Mouse (Mus musculus) large intestine, adult 2 months (tissue): ENCODE data around the gene Emcn. TPM values are rescaled to one million over a fixed set of nuclear protein-coding genes. Genes with fewer than 3 reads are reported as not detected.

Experiments used
- DNase-seq: peaks from one replicate; pipeline ENCODE4 v3.0.0-alpha.2; 2012; ENCODE audit warnings: low read depth, low spot score
- WGBS: fragments of 180-500 bp; shearing (Covaris S2); methylation state at CpG from one replicate; pipeline ENCODE4 v1.1.7; 2018; 5-methylcytosine and 5-hydroxymethylcytosine counted together
- polyA plus RNA-seq: library from polyadenylated mRNA; depleted of rRNA; stranded (reverse); fragments of >200 nt; gene quantifications from 2 replicates; pipeline ENCODE4 v1.2.3, GENCODE M21; 2012; rRNA removed

Gene Emcn
- 8.1 and 8.9 TPM in 2 replicates for polyA plus RNA-seq

DNA sequence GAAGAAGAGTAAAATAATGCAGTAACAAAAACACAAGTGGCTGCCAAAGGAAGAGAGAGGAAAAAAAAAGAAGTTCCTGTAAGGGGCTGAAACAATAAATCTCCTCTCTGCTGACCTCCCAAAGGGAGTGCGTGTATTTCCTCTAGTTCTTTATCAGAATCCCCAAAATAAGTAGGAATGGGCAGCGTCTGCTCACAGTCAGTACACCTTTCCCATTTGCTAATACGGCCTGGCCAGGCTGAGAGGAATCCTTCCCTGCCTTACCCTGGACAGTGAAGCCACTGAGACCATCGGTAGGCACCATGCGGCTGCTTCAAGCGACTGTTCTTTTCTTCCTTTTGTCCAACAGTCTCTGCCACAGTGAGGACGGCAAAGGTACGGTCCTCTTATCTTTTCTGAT is at the start of gene Emcn:
Gene Emcn (plus strand): TSS at position 130 of the 400 bp plus-strand sequence.
- no peak for DNase-seq
- WGBS = 69% methylated on average over 8 of the region's 8 CpGs

GRCm38 (mm10) chr3:137293174-137293591 is 47.7 kb upstream of the Emcn start:
- no peak for DNase-seq
- WGBS = 64% methylated on average over 6 of the region's 6 CpGs

DNA sequence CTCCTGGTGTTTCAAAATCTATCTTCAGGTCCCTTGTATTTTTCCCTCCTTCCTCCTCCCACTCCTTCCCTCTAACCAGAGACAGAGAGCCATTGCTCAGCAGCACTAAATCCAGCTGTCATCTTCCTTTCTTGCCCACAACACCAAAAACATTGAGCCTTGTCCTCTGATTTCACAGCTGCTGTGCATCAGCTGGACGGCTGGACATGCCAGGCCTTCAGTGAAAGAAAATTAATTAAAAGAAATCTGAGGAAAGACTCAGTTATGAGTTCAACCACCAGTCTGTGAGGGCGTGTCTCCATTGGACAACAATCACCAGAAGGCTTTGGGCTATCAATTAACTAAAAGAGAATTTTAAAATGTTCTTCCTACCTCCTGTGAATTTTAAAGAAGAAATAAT is 42.6 kb upstream of the Emcn start:
- DNase-seq = no peak
- WGBS = 74% methylated on average over 2 of the region's 2 CpGs

GRCm38 (mm10) chr3:137300210-137300609 is 40.7 kb upstream of the Emcn start:
- DNase-seq = no peak
- WGBS = 78% methylated on average over 3 of the region's 3 CpGs

- DNase-seq = no peak
These were observed 39.7 kb upstream of the Emcn start for GRCm38 (mm10) chr3:137301195-137301594.

GRCm38 (mm10) chr3:137302804-137303203 is 38.1 kb upstream of the Emcn start:
- WGBS = 61% methylated on average over 4 of the region's 4 CpGs
- no peak for DNase-seq

- DNase-seq = no peak
These were observed 30.9 kb upstream of the Emcn start for GRCm38 (mm10) chr3:137309959-137310358.

- 68% methylated on average over 3 of the region's 3 CpGs for WGBS
- DNase-seq = no peak
These were observed 28.3 kb upstream of the Emcn start for GRCm38 (mm10) chr3:137312540-137312939.

GRCm38 (mm10) chr3:137313775-137314362 is 27.0 kb upstream of the Emcn start:
- DNase-seq = no peak
- 95% methylated on average over 2 of the region's 2 CpGs for WGBS

DNA sequence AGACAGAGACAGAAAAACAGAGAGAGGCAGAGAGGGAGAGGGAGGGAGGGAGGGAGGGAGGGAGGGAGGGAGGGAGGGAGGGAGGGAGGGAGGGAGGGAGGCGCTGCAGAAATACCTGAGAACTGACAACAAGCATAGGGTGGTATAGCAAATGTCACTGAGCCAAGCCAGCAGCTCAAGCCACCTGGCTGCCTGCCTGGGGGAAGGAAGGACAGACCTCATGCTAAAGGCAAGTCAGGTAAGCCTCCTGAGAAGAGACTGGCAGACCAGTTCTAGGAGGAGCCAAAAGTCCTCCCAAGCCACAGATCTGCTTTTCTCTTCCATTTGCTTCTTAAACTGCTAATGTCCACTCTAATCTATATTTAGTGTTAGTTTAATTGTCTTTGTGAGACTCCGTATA is 22.5 kb upstream of the Emcn start:
- no peak for DNase-seq

GRCm38 (mm10) chr3:137319950-137320349 is 20.9 kb upstream of the Emcn start:
- WGBS = 22% methylated on average over 1 of the region's 1 CpGs
- DNase-seq = no peak

More for the DNA sequence above, 22.5 kb upstream of the Emcn start:
- 80% methylated on average over 2 of the region's 2 CpGs for whole genome bisulfite sequencing

DNA sequence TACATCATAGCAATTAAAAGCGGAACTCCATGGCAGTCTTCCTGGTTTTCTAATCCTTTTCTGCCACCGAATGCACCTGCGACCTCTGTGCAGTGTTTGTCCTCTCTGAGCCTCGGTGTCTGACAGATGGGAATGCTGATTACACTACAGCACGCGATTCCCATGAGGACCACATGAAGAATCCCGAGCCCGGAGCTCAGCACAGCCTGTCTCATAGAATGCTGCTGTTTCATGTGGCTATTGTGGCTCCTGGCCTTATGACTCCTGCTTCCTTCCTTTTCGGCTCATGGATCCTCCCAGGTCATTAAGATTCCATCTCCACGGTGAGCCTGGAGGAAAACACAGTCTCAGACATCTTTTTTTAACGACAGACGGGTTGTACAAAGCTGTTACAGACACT is 18.6 kb upstream of the Emcn start:
- no peak for DNase-seq

GRCm38 (mm10) chr3:137329898-137330297 is 11.0 kb upstream of the Emcn start:
- DNase-seq = no peak
- WGBS = 88% methylated on average over 9 of the region's 9 CpGs

More for the DNA sequence above, 18.6 kb upstream of the Emcn start:
- 54% methylated on average over 12 of the region's 12 CpGs for WGBS

GRCm38 (mm10) chr3:137330950-137331349 is 9.9 kb upstream of the Emcn start:
- DNase-seq = no peak
- WGBS = 36% methylated on average over 4 of the region's 4 CpGs

DNA sequence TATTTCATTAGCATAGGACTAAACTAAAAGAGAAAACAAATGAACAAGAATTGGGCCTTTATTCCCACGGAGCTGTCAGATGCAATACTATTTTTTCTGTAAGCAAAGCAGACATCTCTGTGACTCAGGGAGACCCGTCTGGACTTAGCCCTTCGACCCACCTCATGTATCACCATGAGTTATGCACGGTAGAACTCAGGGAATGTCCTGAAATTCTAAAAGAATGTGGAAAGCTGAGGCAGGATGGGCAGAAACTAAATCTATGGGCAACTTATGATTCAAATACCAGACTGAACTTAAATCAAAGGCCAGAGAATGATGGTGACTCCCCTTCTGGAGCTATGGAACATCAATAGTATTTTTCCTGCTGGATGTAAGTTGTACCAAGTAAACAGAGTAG is 8.3 kb upstream of the Emcn start:
- no peak for DNase-seq
- 72% methylated on average over 4 of the region's 4 CpGs for WGBS

DNA sequence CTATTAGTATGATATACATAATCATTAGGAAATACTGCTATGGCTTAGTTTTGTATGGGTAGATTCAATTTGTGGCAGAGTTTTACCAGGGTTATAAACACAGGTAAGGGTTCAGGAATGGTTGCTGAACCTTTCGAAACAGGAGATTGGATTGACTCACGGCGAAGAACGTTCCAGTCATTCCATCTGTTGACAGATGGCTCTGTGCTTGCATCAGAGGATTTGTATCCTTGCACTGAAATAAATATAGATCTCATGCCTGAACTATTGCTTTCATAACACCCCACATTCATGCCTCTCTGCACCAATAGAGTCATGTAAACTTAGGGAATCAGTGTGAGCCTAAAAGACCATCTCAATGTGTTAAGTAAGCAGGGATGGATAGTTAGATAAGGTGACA is 4.9 kb upstream of the Emcn start:
- DNase-seq = no peak
- WGBS = 88% methylated on average over 4 of the region's 4 CpGs

DNA sequence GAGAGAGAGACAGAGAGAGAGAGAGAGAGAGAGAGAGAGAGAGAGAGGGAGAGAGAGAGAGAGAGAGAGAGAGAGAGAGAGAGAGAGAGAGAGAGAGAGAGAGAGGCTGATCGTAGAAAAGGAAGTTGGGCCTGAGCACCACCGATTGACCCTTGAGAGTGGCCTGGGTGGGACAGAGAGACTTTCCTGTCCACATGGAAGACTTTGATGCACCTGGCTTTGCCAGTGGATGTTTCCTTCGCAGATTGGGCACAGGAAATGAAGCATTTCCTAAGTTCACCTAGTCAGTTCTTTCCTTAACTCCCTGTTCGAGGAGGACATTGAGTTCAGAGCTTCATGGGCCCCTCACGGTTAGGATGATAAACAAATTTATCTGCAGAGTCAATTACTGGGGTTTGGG is 2.6 kb downstream of the Emcn start:
- DNase-seq = no peak
- 70% methylated on average over 5 of the region's 5 CpGs for WGBS

DNA sequence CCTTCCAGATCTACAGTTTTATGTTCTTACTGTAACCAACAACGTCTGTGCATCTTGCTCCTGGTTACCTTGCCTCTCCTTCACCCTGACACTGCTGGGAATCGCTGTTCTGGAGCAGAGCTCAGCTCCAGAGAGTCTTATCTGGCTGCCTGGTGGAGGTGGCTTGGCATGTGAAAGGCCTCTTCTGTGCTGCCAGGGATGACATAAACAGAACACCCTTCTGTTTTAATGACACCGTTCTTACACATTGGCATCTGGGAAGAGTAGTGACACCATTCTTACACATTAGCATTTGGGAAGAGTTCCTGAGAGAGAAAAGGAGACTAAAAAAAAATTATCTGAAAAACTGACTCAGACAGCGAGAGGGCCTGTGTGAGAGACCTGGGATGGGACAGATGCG is 11.0 kb downstream of the Emcn start:
- DNase-seq = no peak
- 77% methylated on average over 5 of the region's 5 CpGs for WGBS

DNA sequence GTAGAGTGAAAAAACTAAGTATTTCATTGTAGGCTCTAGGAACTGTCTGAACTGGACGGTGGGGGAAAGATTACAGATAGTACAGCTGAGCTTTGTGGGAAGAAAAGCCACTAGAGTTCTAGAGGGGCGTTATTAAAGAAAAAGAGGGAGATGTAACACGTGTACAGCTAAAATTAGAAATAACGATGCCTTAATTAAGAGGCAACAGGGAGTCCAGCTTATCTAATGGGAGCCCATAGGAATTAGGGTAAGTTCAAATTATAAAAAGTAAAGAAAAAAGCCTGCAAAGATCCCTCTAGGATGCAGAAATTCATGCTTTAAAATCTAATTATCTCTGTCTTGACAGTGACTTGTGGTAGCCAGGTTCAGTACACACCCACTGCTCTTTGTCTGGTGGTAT is 15.8 kb downstream of the Emcn start:
- no peak for DNase-seq
- 85% methylated on average over 4 of the region's 4 CpGs for WGBS

GRCm38 (mm10) chr3:137367123-137367825 is 26.4 kb downstream of the Emcn start:
- no peak for DNase-seq
- WGBS = 82% methylated on average over 6 of the region's 6 CpGs

GRCm38 (mm10) chr3:137367826-137368325 is 27.0 kb downstream of the Emcn start:
- WGBS = 74% methylated on average over 3 of the region's 3 CpGs
- DNase-seq = no peak
